In genomic region chr4:150891308-150891707, GRCm38 (mm10) we compare ENCODE assay signal across 28 mouse cellular contexts. TPM values are rescaled to one million over a fixed set of nuclear protein-coding genes. Genes with fewer than 3 reads are reported as not detected.
DNase-seq lines count a peak whose midpoint lies in the region; ATAC-seq and TF ChIP-seq lines count a peak whose summit lies in the region.
"Had no signal": no experiment of that assay in that cellular context is flagged by ENCODE, and none has a peak within 500 bp of the region (broad histone marks: within the 10 kb centered on the region; RNA-seq: fewer than 3 reads in every experiment).

No protein-coding gene starts in this region.

- H3K4me2 ChIP-seq in lung, postnatal 0 days (replicated peaks; ENCODE audit: low read depth, low read length), result no peak overlapping the region
- H3K4me2 ChIP-seq: embryonic facial prominence, embryonic 13.5 days; forebrain, embryonic 12.5 days; forebrain, embryonic 15.5 days; heart, embryonic 13.5 days; hindbrain, embryonic 14.5 days had no signal

- WGBS in lung, postnatal 0 days, result 49% methylated on average over 5 of the region's 5 CpGs

- TF ChIP-seq CTCF in lung, postnatal 0 days (IDR thresholded peaks at IDR 0.05), result no peak

- H3K9ac ChIP-seq in lung, postnatal 0 days (replicated peaks; ENCODE audit: low read depth), result no peak overlapping the region
- H3K9ac ChIP-seq: embryonic facial prominence, embryonic 13.5 days; forebrain, embryonic 12.5 days; forebrain, embryonic 15.5 days; heart, embryonic 13.5 days; hindbrain, embryonic 14.5 days had no signal

- no peak for TF ChIP-seq EP300 in lung, postnatal 0 days (IDR thresholded peaks at IDR 0.05)

- no peak for ATAC-seq in lung, postnatal 0 days
- ATAC-seq in common myeloid progenitor, adult 5-6 weeks (replicated peaks; ENCODE audit: low read depth, poor library complexity, severe bottlenecking), result peak; percentile 63
- peak; percentile 77 for ATAC-seq in megakaryocyte progenitor cell, adult 5-6 weeks (replicated peaks; ENCODE audit: poor library complexity)
- ATAC-seq: forebrain, embryonic 15.5 days; hindbrain, postnatal 0 days; inflammation-experienced regulatory T-cells, adult 6 months had no signal

- H3K36me3 ChIP-seq in lung, postnatal 0 days (ENCODE audit: insufficient read depth, low read length), result no peaks in the 10 kb centered on the region

- peaks cover 17% of the 10 kb centered on the region for H3K4me1 ChIP-seq in lung, postnatal 0 days (ENCODE audit: insufficient read depth, low read depth, low read length)
- H3K4me1 ChIP-seq: forebrain, embryonic 12.5 days; forebrain, embryonic 15.5 days had no signal

- H3K4me3 ChIP-seq in lung, postnatal 0 days (ENCODE audit: low read depth, low read length), result no peak overlapping the region
- H3K4me3 ChIP-seq: embryonic facial prominence, embryonic 10.5 days; embryonic facial prominence, embryonic 13.5 days; erythroblast, embryonic 14.5 days; forebrain, embryonic 12.5 days; forebrain, embryonic 15.5 days; heart, adult 2 months; heart, embryonic 10.5 days; heart, embryonic 13.5 days had no signal

- no peak overlapping the region for H3K27ac ChIP-seq in lung, postnatal 0 days (ENCODE audit: low read length)
- H3K27ac ChIP-seq: embryonic facial prominence, embryonic 10.5 days; forebrain, embryonic 12.5 days; forebrain, embryonic 15.5 days; heart, adult 2 months; heart, embryonic 13.5 days; hindbrain, embryonic 14.5 days; hindbrain, postnatal 0 days had no signal

- DNase-seq in lung, postnatal 0 days (ENCODE audit: low spot score), result peak; percentile 42
- no peak for DNase-seq in lung, adult 18-20 months
- DNase-seq in MN1 (ENCODE audit: low spot score), result no peak
- no peak for DNase-seq in frontal cortex, postnatal 10 days (ENCODE audit: low spot score in 2 of 2)
- DNase-seq: adrenal gland, adult 2 months; adrenal gland, postnatal 14 days; cerebellum, adult 11 months; cerebellum, adult 2 months; cerebellum, adult 9-11 months; cerebellum, postnatal 25 days; embryo, embryonic 11 days; gastrocnemius, postnatal 10 days; heart, adult 2 months; heart, postnatal 14 days; heart, postnatal 4 days had no signal

- no peaks in the 10 kb centered on the region for H3K27me3 ChIP-seq in lung, postnatal 0 days (replicated peaks; ENCODE audit: insufficient read depth, low read length)
- H3K27me3 ChIP-seq: embryonic facial prominence, embryonic 13.5 days; forebrain, embryonic 12.5 days; forebrain, embryonic 15.5 days; heart, embryonic 13.5 days had no signal

- no peaks in the 10 kb centered on the region for H3K9me3 ChIP-seq in lung, postnatal 0 days (ENCODE audit: low read length)
- H3K9me3 ChIP-seq: embryonic facial prominence, embryonic 10.5 days; embryonic facial prominence, embryonic 13.5 days; forebrain, embryonic 12.5 days; forebrain, embryonic 15.5 days; heart, embryonic 10.5 days; heart, embryonic 13.5 days had no signal

RNA-seq across cellular contexts. Expression of gene Park7, which starts 22.9 kb away (rescaled TPM):
- polyA plus RNA-seq in lung, postnatal 0 days (2015; fragmentation: Nextera tagmentation; extraction: Ambion mirVana), result 229 and 241 TPM in 2 replicates
- 369 and 397 TPM in 2 replicates for total RNA-seq in common myeloid progenitor, adult 5-6 weeks (2017)
- 303 and 339 TPM in 2 replicates for total RNA-seq in megakaryocyte progenitor cell, adult 5-6 weeks (2015)
- total RNA-seq in megakaryocyte progenitor cell, adult 5-6 weeks (2017), result 449 and 454 TPM in 2 replicates

RNA-seq across cellular contexts. Expression of gene Tnfrsf9, which starts 23.1 kb away (rescaled TPM):
- 1.1 and 4.4 TPM in 2 replicates for polyA plus RNA-seq in lung, postnatal 0 days (2015; fragmentation: Nextera tagmentation; extraction: Ambion mirVana)
- not detected in 2 replicates for total RNA-seq in common myeloid progenitor, adult 5-6 weeks (2017)
- total RNA-seq in megakaryocyte progenitor cell, adult 5-6 weeks (2015), result 0.15 TPM in 1 of 2 replicates, not detected in the other
- total RNA-seq in megakaryocyte progenitor cell, adult 5-6 weeks (2017), result not detected in 2 replicates
- polyA plus RNA-seq: adrenal gland, adult 2 months; erythroblast, embryonic 14.5 days; hindbrain, embryonic 11.5 days had no signal

RNA-seq across cellular contexts. Expression of gene Errfi1, which starts 37.6 kb away (rescaled TPM):
- 104 and 106 TPM in 2 replicates for polyA plus RNA-seq in lung, postnatal 0 days (2015; fragmentation: Nextera tagmentation; extraction: Ambion mirVana)
- total RNA-seq in common myeloid progenitor, adult 5-6 weeks (2017), result 0.05 and 0.59 TPM in 2 replicates
- 0.84 and 1.2 TPM in 2 replicates for total RNA-seq in megakaryocyte progenitor cell, adult 5-6 weeks (2015)
- total RNA-seq in megakaryocyte progenitor cell, adult 5-6 weeks (2017), result 0.54 and 0.61 TPM in 2 replicates
- polyA plus RNA-seq: erythroblast, embryonic 14.5 days had no signal
